In genomic region chr11:5443511-5444233, GRCm38 (mm10) we compare ENCODE assay signal across 8 mouse cellular contexts. TPM values are rescaled to one million over a fixed set of nuclear protein-coding genes. Genes with fewer than 3 reads are reported as not detected.
A peak's percentile ranks its signal among the peaks of the same experiment; 100 is the strongest.
DNase-seq lines count a peak whose midpoint lies in the region; ATAC-seq and TF ChIP-seq lines count a peak whose summit lies in the region.

No protein-coding gene starts in this region.

- no peak overlapping the region for H3K27ac ChIP-seq in embryonic fibroblast, embryonic 13.5 days (ENCODE audit: insufficient read depth, low read length)
- peak overlapping the region; percentile 83 for H3K27ac ChIP-seq in limb, embryonic 12.5 days
- H3K27ac ChIP-seq in midbrain, embryonic 16.5 days (ENCODE audit: low read length), result peak overlapping the region; percentile 64; the same call in 1 of the 2 replicates
- peak overlapping the region; percentile 54; the same call in 1 of the 2 replicates for H3K27ac ChIP-seq in testis, adult 2 months (ENCODE audit: control insufficient read depth, insufficient read depth, low read depth, low read length)

- H3K9ac ChIP-seq in limb, embryonic 12.5 days (replicated peaks), result peak overlapping the region; percentile 91
- peak overlapping the region; percentile 78 for H3K9ac ChIP-seq in midbrain, embryonic 16.5 days (ENCODE audit: low read depth, low read length)

- no peaks in the 10 kb centered on the region; the same call in none of the 2 replicates for H3K27me3 ChIP-seq in limb, embryonic 12.5 days
- no peaks in the 10 kb centered on the region for H3K27me3 ChIP-seq in midbrain, embryonic 16.5 days (ENCODE audit: control insufficient read depth, insufficient read depth, low read depth, low read length)
- H3K27me3 ChIP-seq in testis, adult 2 months (ENCODE audit: control insufficient read depth, insufficient read depth, low read length), result no peaks in the 10 kb centered on the region

- no peaks in the 10 kb centered on the region for H3K4me1 ChIP-seq in embryonic fibroblast, embryonic 13.5 days (ENCODE audit: control insufficient read depth, insufficient read depth, low read length)
- H3K4me1 ChIP-seq in limb, embryonic 12.5 days (replicated peaks), result peaks cover 43% of the 10 kb centered on the region
- H3K4me1 ChIP-seq in midbrain, embryonic 16.5 days (ENCODE audit: control insufficient read depth, insufficient read depth, low read length), result peaks cover 20% of the 10 kb centered on the region
- H3K4me1 ChIP-seq in testis, adult 2 months (ENCODE audit: control insufficient read depth, insufficient read depth, low read length), result peaks cover 14% of the 10 kb centered on the region

- no peaks in the 10 kb centered on the region for H3K9me3 ChIP-seq in limb, embryonic 12.5 days
- H3K9me3 ChIP-seq in midbrain, embryonic 16.5 days (replicated peaks; ENCODE audit: control insufficient read depth, low read length, poor library complexity, severe bottlenecking), result no peaks in the 10 kb centered on the region

- peak overlapping the region; percentile 79 for H3K4me3 ChIP-seq in embryonic fibroblast, embryonic 13.5 days (ENCODE audit: insufficient read depth, low read length)
- peak overlapping the region; percentile 90 for H3K4me3 ChIP-seq in limb, embryonic 12.5 days (replicated peaks)
- H3K4me3 ChIP-seq in midbrain, embryonic 16.5 days (ENCODE audit: low read depth, low read length), result peak overlapping the region; percentile 83
- H3K4me3 ChIP-seq in testis, adult 2 months (ENCODE audit: control insufficient read depth, low read depth, low read length), result peak overlapping the region; percentile 93

- DNase-seq in layer of hippocampus, postnatal 10 days (ENCODE audit: low spot score in 2 of 2), result peak; percentile 23 to 42
- no peak for DNase-seq in layer of hippocampus, adult 9-10 months (ENCODE audit: low spot score)
- DNase-seq in ZHBTc4 (ENCODE audit: low read depth, low spot score), result peak; percentile 49
- DNase-seq in heart, postnatal 4 days, result peak; percentile 42

- no peak for TF ChIP-seq CTCF in embryonic fibroblast, embryonic 13.5 days (IDR thresholded peaks at IDR 0.05; ENCODE audit: borderline replicate concordance, insufficient read depth, low read length)
- no peak for TF ChIP-seq CTCF in testis, adult 2 months (IDR thresholded peaks at IDR 0.05; ENCODE audit: control insufficient read depth, insufficient read depth, insufficient replicate concordance, low read depth, low read length)

- no peak for TF ChIP-seq POLR2A in embryonic fibroblast, embryonic 13.5 days (IDR thresholded peaks at IDR 0.05; ENCODE audit: low read depth, low read length)
- no peak for TF ChIP-seq POLR2A in testis, adult 2 months (IDR thresholded peaks at IDR 0.05; ENCODE audit: control insufficient read depth, low read depth, low read length)

- H3K36me3 ChIP-seq in limb, embryonic 12.5 days, result no peaks in the 10 kb centered on the region
- H3K36me3 ChIP-seq in midbrain, embryonic 16.5 days (ENCODE audit: control insufficient read depth, insufficient read depth, low read length), result no peaks in the 10 kb centered on the region
- no peaks in the 10 kb centered on the region for H3K36me3 ChIP-seq in testis, adult 2 months (ENCODE audit: control insufficient read depth, insufficient read depth, low read length)

- H3K4me2 ChIP-seq in limb, embryonic 12.5 days, result peak overlapping the region; percentile 83
- peak overlapping the region; percentile 96 for H3K4me2 ChIP-seq in midbrain, embryonic 16.5 days (ENCODE audit: low read length)

- ATAC-seq in limb, embryonic 12.5 days (ENCODE audit: insufficient number of reproducible peaks, insufficient read depth, low FRiP score, low TSS enrichment, low read depth), result peak; percentile 4; the same call in 1 of the 2 replicates
- peak; percentile 26; the same call in 1 of the 2 replicates for ATAC-seq in midbrain, embryonic 16.5 days

- WGBS in limb, embryonic 12.5 days, result under 1% methylated on average over 38 of the region's 38 CpGs
- WGBS in midbrain, embryonic 16.5 days, result under 1% methylated on average over 36 of the region's 38 CpGs

RNA-seq across cellular contexts. Expression of gene Znrf3, which starts 1.0 kb away (rescaled TPM):
- total RNA-seq in layer of hippocampus, postnatal 10 days (2021), result 10 to 100 TPM; 20.7 to 21.4 TPM
- polyA plus RNA-seq in embryonic fibroblast, embryonic 13.5 days (2011; ENCODE audit: insufficient read length, low read depth, missing spikeins), result 6.3 and 6.7 TPM in 2 replicates
- total RNA-seq in heart, postnatal 4 days (2021), result 10 to 100 TPM; 15.2 to 18.0 TPM
- 13.6 and 13.7 TPM in 2 replicates for polyA plus RNA-seq in limb, embryonic 12.5 days (2016; fragmentation: Nextera tagmentation; extraction: Ambion mirVana)
- 7.7 and 9.0 TPM in 2 replicates for polyA plus RNA-seq in midbrain, embryonic 16.5 days (2015; fragmentation: Nextera tagmentation; extraction: Ambion mirVana)
- polyA plus RNA-seq in testis, adult 2 months (2012; rRNA removed), result 13.0 and 13.1 TPM in 2 replicates
